Mouse (Mus musculus): ENCODE measurements around the gene Thy1. TPM values are rescaled to one million over a fixed set of nuclear protein-coding genes. Genes with fewer than 3 reads are reported as not detected.

Thy1 gene
- total and polyA plus RNA-seq, 3 experiments: 6.6 to 32.3 (median 15.5) TPM

DNA sequence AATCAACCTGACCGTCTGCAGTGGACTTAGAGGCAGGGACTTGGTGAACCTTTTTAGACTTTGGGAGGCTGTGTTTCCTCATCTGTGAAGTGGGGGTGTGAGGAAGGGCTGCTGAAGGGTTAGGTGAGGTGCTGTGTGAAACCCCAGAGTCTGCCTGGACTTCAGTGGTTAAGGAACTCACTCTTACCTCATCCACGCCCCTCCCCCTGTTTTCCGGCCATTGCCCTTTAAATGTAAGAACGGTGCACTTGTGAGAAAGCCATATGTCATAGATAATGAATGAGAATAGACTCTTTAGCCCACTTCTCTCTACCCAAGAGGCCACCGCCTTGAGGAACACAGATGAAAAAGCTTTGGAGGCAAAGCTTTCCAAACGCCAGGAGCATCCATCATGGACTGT, 29.4 kb upstream of the Thy1 start:
- no peak for TF ChIP-seq POLR2A (IDR thresholded peaks at IDR 0.05; ENCODE audit: insufficient read depth, low read depth, low read length)
- no peaks in the 10 kb centered on the region for H3K4me1 ChIP-seq (ENCODE audit: control insufficient read depth, insufficient read depth, low read length)
- 61% methylated on average over 6 of the region's 6 CpGs for WGBS
- no peak for DNase-seq
- H3K9ac ChIP-seq (ENCODE audit: low read depth, low read length): no peak overlapping the region
- no peak overlapping the region for H3K4me3 ChIP-seq
- no peaks in the 10 kb centered on the region for H3K27me3 ChIP-seq (ENCODE audit: control insufficient read depth, insufficient read depth, low read length)
- intact Hi-C loops (cut with DNase I): no loop called here
- H3K36me3 ChIP-seq (ENCODE audit: control insufficient read depth, insufficient read depth, low read length): no peaks in the 10 kb centered on the region
- no peak overlapping the region for H3K27ac ChIP-seq
- no peaks in the 10 kb centered on the region for H3K79me2 ChIP-seq (replicated peaks; ENCODE audit: control insufficient read depth, insufficient read depth, low read length)

DNA sequence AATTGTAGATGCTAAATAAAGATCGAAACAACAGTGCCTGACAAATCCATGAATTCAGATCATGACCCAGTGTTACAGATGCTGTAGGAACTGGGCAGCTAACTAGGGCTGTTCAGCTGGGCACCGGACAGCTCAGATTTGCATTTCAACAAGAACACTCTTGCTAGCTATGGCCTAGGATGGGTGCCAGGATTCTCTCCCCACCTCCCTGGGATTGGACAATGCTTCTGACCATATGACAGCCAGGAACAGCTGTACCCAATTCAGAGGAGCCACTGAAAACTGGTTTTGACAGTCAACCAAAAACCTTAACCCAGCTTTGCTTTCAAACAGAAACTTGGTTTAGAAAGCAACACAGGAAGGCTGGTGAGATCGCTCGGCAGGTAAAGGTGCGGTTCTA, 26.9 kb upstream of the Thy1 start:
- no peaks in the 10 kb centered on the region for H3K36me3 ChIP-seq (ENCODE audit: control insufficient read depth, insufficient read depth, low read length)
- no peak for DNase-seq

DNA sequence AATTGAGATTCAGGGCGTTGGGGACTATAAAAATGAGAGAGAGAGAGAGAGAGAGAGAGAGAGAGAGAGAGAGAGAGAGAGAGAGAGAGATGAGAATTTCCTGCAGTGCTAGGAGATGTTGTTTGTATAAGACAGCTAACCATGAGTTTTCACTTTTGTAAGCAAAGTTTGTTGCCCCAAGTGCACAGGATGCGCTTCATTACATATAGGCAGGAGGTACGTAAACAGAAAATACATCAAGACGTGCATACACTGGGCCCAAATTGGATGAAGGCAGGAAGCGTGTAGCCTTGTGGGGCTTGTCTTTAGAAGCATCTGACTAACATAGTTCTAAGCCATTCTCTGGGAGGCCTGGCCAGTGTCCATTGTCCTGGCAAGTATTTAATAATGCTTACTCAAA, 25.3 kb upstream of the Thy1 start:
- H3K27me3 ChIP-seq (ENCODE audit: control insufficient read depth, insufficient read depth, low read length): no peaks in the 10 kb centered on the region
- no peaks in the 10 kb centered on the region for H3K79me2 ChIP-seq (replicated peaks; ENCODE audit: control insufficient read depth, insufficient read depth, low read length)
- 75% methylated on average over 5 of the region's 5 CpGs for WGBS
- DNase-seq: no peak
- no peaks in the 10 kb centered on the region for H3K4me1 ChIP-seq (ENCODE audit: control insufficient read depth, insufficient read depth, low read length)
- no peak overlapping the region for H3K9ac ChIP-seq (ENCODE audit: low read depth, low read length)
- H3K4me3 ChIP-seq: no peak overlapping the region
- TF ChIP-seq CTCF (IDR thresholded peaks at IDR 0.05) (no peak), EP300 (IDR thresholded peaks at IDR 0.05; ENCODE audit: insufficient read depth, low read depth, low read length) (no peak), POLR2A (IDR thresholded peaks at IDR 0.05; ENCODE audit: insufficient read depth, low read depth, low read length) (no peak)
- H3K36me3 ChIP-seq (ENCODE audit: control insufficient read depth, insufficient read depth, low read length): no peaks in the 10 kb centered on the region
- intact Hi-C loops (cut with DNase I): no loop called here
- H3K27ac ChIP-seq: no peak overlapping the region

More for the DNA sequence above, 26.9 kb upstream of the Thy1 start:
- WGBS: 81% methylated on average over 5 of the region's 5 CpGs
- H3K79me2 ChIP-seq (replicated peaks; ENCODE audit: control insufficient read depth, insufficient read depth, low read length): no peaks in the 10 kb centered on the region
- H3K27ac ChIP-seq: no peak overlapping the region
- H3K27me3 ChIP-seq (ENCODE audit: control insufficient read depth, insufficient read depth, low read length): no peaks in the 10 kb centered on the region
- intact Hi-C loops (cut with DNase I): no loop called here
- H3K4me3 ChIP-seq: no peak overlapping the region
- no peak for TF ChIP-seq CTCF (IDR thresholded peaks at IDR 0.05)
- TF ChIP-seq POLR2A (IDR thresholded peaks at IDR 0.05; ENCODE audit: insufficient read depth, low read depth, low read length): no peak
- TF ChIP-seq EP300 (IDR thresholded peaks at IDR 0.05; ENCODE audit: insufficient read depth, low read depth, low read length): no peak
- H3K4me1 ChIP-seq (ENCODE audit: control insufficient read depth, insufficient read depth, low read length): no peaks in the 10 kb centered on the region
- H3K9ac ChIP-seq (ENCODE audit: low read depth, low read length): no peak overlapping the region

DNA sequence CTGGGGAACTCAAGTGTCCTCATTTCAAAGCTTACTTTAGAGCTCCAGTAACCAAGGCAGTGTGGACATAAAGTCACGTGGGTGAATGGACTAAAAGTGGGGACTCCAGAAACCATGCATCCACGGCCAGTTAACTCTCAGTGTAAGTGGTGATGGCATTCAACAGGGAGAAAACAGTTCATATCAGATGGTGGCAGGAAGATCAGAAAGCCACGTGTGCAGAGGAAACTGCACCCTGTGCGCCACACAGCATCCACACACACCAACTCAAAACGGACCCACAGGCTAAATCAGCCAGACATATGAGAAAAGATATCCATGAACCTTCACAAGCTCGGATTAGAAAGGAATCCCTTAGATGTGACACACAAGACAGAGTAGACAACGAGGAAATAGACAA, 23.2 kb upstream of the Thy1 start:
- Histone ChIP-seq H3K4me1 (ENCODE audit: control insufficient read depth, insufficient read depth, low read length) (no peaks in the 10 kb centered on the region), H3K27me3 (ENCODE audit: control insufficient read depth, insufficient read depth, low read length) (no peaks in the 10 kb centered on the region), H3K36me3 (ENCODE audit: control insufficient read depth, insufficient read depth, low read length) (no peaks in the 10 kb centered on the region), H3K79me2 (replicated peaks; ENCODE audit: control insufficient read depth, insufficient read depth, low read length) (no peaks in the 10 kb centered on the region), H3K27ac (no peak overlapping the region), H3K4me3 (no peak overlapping the region), H3K9ac (ENCODE audit: low read depth, low read length) (no peak overlapping the region)
- DNase-seq: no peak
- 62% methylated on average over 7 of the region's 7 CpGs for WGBS
- intact Hi-C loops (cut with DNase I): no loop called here
- no peak for TF ChIP-seq EP300 (IDR thresholded peaks at IDR 0.05; ENCODE audit: insufficient read depth, low read depth, low read length)
- TF ChIP-seq CTCF (IDR thresholded peaks at IDR 0.05): no peak
- no peak for TF ChIP-seq POLR2A (IDR thresholded peaks at IDR 0.05; ENCODE audit: insufficient read depth, low read depth, low read length)

DNA sequence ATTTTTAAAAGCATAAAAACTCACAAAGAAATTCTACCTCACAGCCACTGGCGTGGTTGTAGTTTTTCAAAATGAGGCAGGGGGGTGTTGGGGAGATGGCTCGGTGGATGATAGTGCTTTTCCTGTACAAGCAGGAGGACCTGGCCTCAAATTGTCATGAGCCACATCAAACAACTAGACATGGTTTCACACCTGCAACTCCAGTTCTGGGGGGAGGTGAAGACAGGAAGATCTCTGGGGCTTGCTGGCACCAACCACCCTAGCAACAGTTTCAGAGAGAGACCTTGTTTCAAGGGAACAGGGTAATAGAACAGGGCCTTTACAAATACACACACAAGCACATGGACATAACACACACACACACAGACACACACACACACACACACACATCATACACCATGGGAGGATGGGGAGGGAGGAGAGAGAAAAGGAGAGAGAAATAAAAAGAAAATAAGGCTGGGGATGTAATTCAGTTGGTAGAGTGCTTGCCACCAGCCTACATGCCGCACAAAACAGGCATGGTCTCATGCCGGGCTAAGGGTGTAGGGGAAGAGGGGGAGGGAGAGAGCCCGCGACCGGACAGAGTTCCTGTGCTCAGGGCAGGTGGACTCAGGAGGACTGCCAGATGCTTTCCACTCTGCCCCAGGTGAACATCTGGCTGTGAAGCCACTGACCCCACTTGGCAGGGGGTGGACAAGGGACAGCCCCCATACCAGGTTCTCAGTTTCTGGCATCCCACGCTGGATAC, 20.9 kb upstream of the Thy1 start:
- Histone ChIP-seq H3K79me2 (replicated peaks; ENCODE audit: control insufficient read depth, insufficient read depth, low read length) (no peaks in the 10 kb centered on the region), H3K4me1 (ENCODE audit: control insufficient read depth, insufficient read depth, low read length) (no peaks in the 10 kb centered on the region), H3K9ac (ENCODE audit: low read depth, low read length) (no peak overlapping the region), H3K4me3 (no peak overlapping the region), H3K27me3 (ENCODE audit: control insufficient read depth, insufficient read depth, low read length) (no peaks in the 10 kb centered on the region), H3K36me3 (ENCODE audit: control insufficient read depth, insufficient read depth, low read length) (no peaks in the 10 kb centered on the region), H3K27ac (no peak overlapping the region)
- TF ChIP-seq POLR2A (IDR thresholded peaks at IDR 0.05; ENCODE audit: insufficient read depth, low read depth, low read length) (no peak), CTCF (IDR thresholded peaks at IDR 0.05) (no peak), EP300 (IDR thresholded peaks at IDR 0.05; ENCODE audit: insufficient read depth, low read depth, low read length) (no peak)
- intact Hi-C loops (cut with DNase I): no loop called here
- no peak for DNase-seq
- WGBS: 73% methylated on average over 8 of the region's 8 CpGs

DNA sequence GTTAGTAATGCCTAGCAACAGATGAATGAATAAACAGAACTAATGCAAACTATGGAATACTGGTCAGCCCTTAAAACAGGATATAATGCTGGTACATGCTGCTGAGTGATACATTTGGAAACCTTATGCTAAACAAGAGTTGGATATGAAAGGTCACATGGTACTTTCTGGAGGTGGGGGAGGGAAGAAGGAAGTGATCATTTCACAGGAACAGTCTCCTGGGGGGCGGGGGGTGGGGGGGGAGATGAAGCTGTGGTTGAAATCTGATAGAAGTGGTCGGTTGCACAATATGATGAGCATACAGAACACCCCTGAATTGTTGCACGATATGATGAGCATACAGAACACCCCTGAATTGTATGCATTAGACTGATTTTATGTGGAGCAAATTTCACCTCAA, 19.1 kb upstream of the Thy1 start:
- TF ChIP-seq POLR2A (IDR thresholded peaks at IDR 0.05; ENCODE audit: insufficient read depth, low read depth, low read length): no peak
- TF ChIP-seq EP300 (IDR thresholded peaks at IDR 0.05; ENCODE audit: insufficient read depth, low read depth, low read length): no peak
- TF ChIP-seq CTCF (IDR thresholded peaks at IDR 0.05): no peak
- WGBS: 64% methylated on average over 3 of the region's 3 CpGs
- Histone ChIP-seq H3K79me2 (replicated peaks; ENCODE audit: control insufficient read depth, insufficient read depth, low read length) (no peaks in the 10 kb centered on the region), H3K27ac (no peak overlapping the region), H3K9ac (ENCODE audit: low read depth, low read length) (no peak overlapping the region), H3K36me3 (ENCODE audit: control insufficient read depth, insufficient read depth, low read length) (no peaks in the 10 kb centered on the region), H3K27me3 (ENCODE audit: control insufficient read depth, insufficient read depth, low read length) (no peaks in the 10 kb centered on the region), H3K4me1 (ENCODE audit: control insufficient read depth, insufficient read depth, low read length) (no peaks in the 10 kb centered on the region), H3K4me3 (no peak overlapping the region)
- intact Hi-C loops (cut with DNase I): no loop called here
- no peak for DNase-seq
